Mouse (Mus musculus) ovary, postnatal 14 days (tissue): ENCODE data around the gene Arfrp1.

Experiments
- DNase-seq: peaks from one replicate; pipeline ENCODE4 v3.0.0; 2022; ENCODE audit warnings: low spot score

Arfrp1 gene

GRCm38 (mm10) chr2:181377230-181377629 is 12.0 kb upstream of the Arfrp1 start:
- DNase-seq = no peak

DNA sequence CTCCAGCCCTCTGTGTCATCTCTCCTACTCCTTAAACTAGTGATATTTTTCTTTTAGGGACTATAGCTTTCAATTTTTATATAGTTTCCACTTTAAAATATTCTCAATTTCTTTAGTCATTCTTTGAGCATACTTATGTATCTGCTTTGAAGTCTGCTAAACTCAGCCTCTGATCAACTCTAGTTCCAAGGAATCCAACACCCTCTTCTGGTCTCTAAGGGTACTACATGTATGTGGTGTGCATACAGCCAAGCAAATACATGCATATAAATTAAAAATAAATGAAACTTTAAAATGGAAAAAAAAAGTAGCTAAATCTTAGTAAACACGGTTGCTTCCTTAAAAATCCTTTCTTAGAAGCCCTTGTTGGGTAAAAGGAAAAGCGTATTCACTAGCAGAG is 10.6 kb upstream of the Arfrp1 start:
- DNase-seq = no peak

- no peak for DNase-seq
Measured at GRCm38 (mm10) chr2:181370001-181370400, 4.8 kb upstream of the Arfrp1 start.

- DNase-seq = no peak
Measured at GRCm38 (mm10) chr2:181365655-181366075, 461 bp upstream of the Arfrp1 start.

DNA sequence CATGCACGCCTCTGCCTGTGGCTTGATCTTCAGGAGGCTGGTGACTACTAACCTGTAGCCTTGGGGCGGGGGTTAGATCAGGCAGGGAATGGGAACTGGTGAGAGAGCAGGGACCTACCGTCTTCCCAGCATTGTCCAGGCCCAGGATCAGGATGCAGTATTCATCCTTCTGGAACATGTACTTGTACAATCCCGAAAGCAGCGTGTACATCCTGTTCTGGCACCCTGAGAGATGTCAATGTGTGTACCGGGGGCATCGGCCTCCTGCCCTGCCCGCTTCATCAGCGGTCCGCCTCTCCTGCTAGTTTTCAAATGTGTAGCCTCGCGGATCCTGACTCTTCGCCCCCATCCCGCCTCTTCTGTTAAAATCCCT is 731 bp downstream of the Arfrp1 start:
- DNase-seq = no peak

GRCm38 (mm10) chr2:181363946-181364345 is 1.3 kb downstream of the Arfrp1 start:
- DNase-seq = no peak

DNA sequence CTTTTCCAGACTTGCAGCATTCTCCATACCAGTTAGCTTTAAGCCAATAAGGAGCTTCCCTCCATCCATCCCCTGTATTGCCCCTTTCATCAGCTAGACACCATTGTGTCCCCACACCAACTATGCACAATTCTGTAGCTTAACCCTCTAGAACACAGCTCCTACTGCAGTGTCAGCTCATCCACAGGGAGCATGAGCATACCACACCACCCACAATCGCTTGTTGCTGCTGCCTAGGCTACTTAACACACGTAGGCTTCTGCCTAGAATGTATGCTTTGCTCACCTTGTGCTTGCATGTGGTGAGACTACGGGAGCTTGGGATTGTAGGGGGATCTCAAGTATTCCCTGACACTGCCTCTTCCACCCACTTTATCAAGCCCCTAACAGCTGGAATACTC is 8.4 kb downstream of the Arfrp1 start:
- no peak for DNase-seq

GRCm38 (mm10) chr2:181342766-181343165 is 22.4 kb downstream of the Arfrp1 start:
- no peak for DNase-seq

GRCm38 (mm10) chr2:181340426-181340825 is 24.8 kb downstream of the Arfrp1 start:
- no peak for DNase-seq

- peak; percentile 34 for DNase-seq
Measured at GRCm38 (mm10) chr2:181334023-181334422, 31.2 kb downstream of the Arfrp1 start.

DNA sequence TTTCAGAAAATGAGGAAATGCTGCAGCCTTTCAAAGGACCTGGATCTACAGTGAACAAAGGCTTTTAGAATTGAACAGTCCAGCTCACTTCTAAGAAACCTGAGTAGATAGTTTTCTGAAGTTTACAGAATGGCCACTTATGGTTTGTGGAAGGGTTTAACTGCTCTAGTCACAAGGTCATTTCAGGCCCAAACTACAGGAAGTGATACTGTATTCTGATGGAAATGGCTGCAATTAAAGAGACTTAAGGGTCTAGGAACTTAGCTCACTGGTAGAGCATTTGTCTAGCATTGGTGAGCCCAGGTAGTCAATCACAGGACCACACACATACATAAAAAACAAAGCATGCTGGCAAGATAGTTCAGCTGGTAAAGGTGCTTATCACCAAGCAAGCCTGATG is 32.7 kb downstream of the Arfrp1 start:
- no peak for DNase-seq

GRCm38 (mm10) chr2:181326098-181326497 is 39.1 kb downstream of the Arfrp1 start:
- DNase-seq = no peak

GRCm38 (mm10) chr2:181322136-181322535 is 43.1 kb downstream of the Arfrp1 start:
- DNase-seq = no peak

- DNase-seq = no peak
Measured at GRCm38 (mm10) chr2:181320103-181320499, 45.1 kb downstream of the Arfrp1 start.

GRCm38 (mm10) chr2:181319248-181320102 is 45.7 kb downstream of the Arfrp1 start, which contains the start of gene Rtel1:
Gene Rtel1, plus strand, starts transcription at chr2:181319739.
- peak; percentile 77 for DNase-seq

DNA sequence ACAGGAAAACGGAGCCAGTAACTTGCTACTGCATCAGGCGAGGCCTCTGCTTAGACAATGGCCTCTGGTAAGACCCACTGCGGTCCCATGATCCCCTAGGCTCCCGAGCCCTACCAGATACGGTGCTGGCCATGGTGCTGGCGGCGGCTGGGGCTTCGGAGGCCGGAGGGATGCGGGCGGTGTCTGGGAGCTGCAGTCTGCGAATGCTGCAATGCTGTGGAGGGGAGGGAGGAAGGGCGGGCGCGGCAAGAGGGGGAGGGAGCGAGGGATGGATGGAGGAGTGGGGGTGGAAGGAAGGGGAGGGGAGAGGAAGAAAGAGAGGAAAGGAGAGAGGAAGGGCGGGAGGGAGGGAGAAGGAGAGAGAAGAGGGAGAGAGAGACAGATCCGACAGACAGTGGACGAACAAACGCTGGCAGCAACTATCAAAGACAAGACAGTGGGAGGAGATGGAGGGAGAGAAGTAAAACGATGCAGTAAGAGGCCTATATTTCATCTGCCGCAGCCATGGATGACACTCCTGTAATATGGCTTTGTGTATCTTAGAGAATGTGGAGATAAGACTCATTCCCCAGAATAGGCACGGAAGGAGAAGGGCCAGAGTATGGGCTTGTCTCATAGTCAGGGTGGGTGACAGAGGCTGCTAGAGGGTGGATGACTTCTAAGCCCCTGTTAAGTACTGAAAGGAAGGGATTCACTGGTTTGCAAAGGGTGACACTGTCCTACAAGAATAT is 51.0 kb downstream of the Arfrp1 start, which contains the start of gene Stmn3:
Gene Stmn3, minus strand, starts transcription at position 421 of the 731 bp plus-strand sequence.
- peak; percentile 46 for DNase-seq

- DNase-seq = no peak
Measured at GRCm38 (mm10) chr2:181313344-181314079, 51.7 kb downstream of the Arfrp1 start.

- DNase-seq = no peak
Measured at GRCm38 (mm10) chr2:181313006-181313343, 52.2 kb downstream of the Arfrp1 start.

DNA sequence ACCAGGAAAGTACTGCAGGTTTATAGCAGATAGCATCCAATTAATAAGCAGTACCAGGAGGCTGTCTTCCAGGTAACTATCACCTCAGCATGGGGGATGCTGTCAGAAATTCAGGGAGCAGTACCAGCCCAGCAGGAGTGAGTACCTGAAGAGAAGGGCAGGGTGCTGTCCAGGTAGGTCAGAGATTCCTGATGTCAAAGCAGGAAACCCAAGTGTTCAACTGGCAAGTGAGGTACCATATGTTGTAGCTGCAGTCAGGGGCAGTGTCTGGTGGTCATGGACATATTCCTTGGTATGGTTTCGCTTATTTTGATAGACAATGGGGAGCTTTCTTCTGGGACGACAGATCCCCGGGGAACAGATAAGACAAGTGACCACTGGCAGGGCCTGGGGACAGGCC is 52.8 kb downstream of the Arfrp1 start:
- DNase-seq = no peak
